Mouse (Mus musculus) erythroblast, adult 5-6 weeks (primary cell): ENCODE results near the gene Dusp1. TPM values are rescaled to one million over a fixed set of nuclear protein-coding genes. Genes with fewer than 3 reads are reported as not detected.

Source experiments
- ATAC-seq: replicated peaks from 2 replicates; pipeline ENCODE4 v1.8.0; 2016; ENCODE audit warnings: moderate number of reproducible peaks, mild to moderate bottlenecking, moderate TSS enrichment, inconsistent platforms; ENCODE audit not compliant: poor library complexity, low FRiP score, severe bottlenecking
- total RNA-seq, 2 experiments: library from RNA; stranded (forward) in 1 of 2; stranded (reverse) in 1 of 2; fragments of 150-400 nt in 1 of 2; fragments of 200-764, 138-1000 nt in 1 of 2; gene quantifications; 2 replicates each; pipeline versions ENCODE4 v1.2.3 to v1.2.4; 2015 to 2017; ENCODE audit warnings: low replicate concordance in 2 of 2

Gene Dusp1
- total RNA-seq, 2 experiments from 2014 or later = 9.5 to 54.8 TPM

- ATAC-seq = peak; percentile 76
These were observed 53.5 kb downstream of the Dusp1 start for GRCm38 (mm10) chr17:26508345-26508960.

DNA sequence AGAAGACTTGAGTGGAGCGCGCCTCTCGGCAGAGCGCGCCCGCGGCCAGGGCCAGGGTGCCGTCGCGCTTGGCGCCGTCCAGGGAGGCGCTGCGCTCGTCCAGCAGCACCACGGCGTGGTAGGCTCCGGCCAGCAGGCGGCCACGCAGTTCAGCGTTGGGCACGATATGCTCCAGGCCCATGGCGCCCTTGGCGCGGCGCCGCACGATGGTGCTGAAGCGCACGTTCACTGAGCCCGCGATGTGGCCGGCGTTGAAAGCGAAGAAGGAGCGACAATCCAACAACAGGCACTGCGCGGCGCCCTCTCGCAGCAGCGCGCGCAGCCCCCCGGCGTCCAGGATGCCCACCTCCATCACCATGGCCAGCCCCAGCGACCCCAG lies 54.0 kb downstream of the Dusp1 start:
- ATAC-seq = peak; percentile 63

DNA sequence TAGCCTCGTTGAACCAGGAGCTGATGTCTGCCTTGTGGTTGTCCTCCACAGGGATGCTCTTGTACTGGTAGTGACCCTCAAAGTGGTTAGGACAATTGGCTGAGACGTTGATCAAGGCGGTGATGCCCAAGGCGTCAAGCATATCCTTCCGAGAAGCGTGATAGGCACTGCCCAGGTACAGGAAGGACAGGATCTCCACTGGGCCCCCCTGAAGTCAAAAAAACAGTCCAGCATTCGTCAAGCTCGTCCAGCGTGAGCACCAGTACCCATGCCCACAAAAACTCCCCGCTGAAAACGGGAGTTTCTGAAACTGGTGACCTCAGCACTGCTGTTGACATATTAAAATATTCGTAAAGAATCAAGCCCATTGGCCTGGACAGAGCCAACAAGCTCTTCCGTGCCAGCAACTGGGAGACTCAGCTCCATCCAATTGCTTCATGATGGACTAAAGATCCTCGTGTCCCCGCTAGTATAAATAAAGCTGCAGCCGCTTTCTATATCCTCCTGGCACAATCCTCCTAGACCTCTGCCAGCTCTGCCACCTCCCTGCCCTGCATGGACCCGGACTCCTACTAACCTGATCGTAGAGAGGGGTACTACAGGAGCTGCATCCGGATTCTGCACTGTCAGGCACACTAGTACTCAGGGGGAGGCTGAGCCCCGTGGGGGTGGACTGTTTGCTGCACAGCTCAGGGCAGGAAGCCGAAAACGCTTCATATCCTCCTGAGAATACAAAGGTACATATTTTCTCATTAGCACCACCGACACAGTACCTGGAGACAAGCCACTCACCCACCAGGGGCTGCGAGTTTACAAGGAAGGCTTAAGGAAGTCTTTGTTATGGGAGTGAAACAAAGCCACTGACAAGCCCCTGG lies 54.7 kb downstream of the Dusp1 start:
- no peak; the same call in 1 of the 2 replicates for ATAC-seq

DNA sequence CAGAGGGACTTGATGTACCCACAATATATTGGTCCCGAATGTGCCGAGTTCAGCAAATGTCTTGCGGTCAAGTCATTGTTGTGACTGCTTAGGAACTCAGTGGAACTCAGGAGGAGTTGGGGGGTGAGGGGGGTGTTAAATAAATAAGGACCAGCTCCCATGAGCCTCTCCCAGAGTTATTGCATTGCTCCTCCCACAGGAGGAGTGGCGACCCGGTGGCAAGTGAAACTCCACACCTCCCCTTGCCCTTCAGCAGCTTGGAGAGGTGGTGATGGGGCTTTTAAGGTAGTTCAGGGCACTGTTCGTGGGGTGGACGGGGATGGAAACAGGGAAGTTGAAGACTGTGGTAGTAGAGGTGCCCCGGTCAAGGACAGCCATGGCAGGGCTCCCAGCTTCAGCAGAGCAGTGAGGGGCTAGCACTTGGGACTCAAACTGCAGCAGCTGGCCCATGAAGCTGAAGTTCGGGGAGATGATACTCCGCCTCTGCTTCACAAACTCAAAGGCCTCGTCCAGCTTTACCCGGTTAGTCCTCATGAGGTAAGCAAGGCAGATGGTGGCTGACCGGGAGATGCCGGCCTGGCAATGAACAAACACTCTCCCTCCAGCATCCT lies 55.8 kb downstream of the Dusp1 start:
- ATAC-seq = no peak

GRCm38 (mm10) chr17:26505181-26505581 lies 56.7 kb downstream of the Dusp1 start:
- no peak for ATAC-seq

- ATAC-seq = no peak
These were observed 57.8 kb downstream of the Dusp1 start for GRCm38 (mm10) chr17:26503981-26504671.

DNA sequence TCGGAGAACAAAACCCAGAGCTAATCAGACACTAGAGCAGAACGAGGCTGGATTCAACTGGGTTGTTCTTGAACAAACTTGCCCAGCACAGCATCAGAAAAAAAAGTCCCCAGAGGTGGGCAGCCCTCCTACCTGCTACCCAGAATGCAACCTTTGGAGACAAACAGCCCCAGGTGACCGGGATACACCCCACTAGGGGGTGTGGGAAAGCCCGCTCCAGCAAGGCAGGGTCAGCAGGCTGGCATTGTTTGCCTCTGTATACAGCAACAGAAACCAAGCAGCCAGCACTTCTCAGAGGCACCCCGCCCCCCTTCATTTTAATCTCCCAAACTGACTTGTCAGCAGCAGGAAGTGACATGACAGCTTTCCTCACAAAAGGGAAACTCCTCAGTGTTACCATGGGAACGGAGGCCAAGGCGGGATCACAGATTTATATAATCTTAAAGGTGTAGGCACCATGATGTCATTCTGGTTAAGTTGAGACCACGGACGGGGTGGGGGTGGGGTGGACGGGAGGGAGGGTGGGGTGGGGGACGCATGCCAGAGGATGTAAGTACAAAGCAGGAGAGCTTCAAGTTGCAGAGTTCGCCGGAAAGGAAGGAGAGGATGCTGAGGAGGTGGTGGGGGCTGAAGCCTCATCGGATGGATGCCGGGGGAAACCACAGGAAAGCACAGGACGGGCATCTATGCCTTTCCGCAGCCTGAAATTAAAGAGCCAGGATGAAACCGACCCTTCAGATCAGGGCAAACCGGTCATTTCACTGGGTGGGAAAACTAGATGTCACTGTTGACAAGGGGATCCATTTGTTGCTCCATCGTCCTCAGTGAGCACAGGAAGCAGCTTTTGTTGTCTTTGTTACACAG lies 58.9 kb downstream of the Dusp1 start:
- no peak for ATAC-seq

GRCm38 (mm10) chr17:26501826-26502225 lies 60.1 kb downstream of the Dusp1 start:
- ATAC-seq = no peak

GRCm38 (mm10) chr17:26498626-26499025 lies 63.3 kb downstream of the Dusp1 start:
- ATAC-seq = no peak

- no peak for ATAC-seq
These were observed 64.5 kb downstream of the Dusp1 start for GRCm38 (mm10) chr17:26497416-26497923.

DNA sequence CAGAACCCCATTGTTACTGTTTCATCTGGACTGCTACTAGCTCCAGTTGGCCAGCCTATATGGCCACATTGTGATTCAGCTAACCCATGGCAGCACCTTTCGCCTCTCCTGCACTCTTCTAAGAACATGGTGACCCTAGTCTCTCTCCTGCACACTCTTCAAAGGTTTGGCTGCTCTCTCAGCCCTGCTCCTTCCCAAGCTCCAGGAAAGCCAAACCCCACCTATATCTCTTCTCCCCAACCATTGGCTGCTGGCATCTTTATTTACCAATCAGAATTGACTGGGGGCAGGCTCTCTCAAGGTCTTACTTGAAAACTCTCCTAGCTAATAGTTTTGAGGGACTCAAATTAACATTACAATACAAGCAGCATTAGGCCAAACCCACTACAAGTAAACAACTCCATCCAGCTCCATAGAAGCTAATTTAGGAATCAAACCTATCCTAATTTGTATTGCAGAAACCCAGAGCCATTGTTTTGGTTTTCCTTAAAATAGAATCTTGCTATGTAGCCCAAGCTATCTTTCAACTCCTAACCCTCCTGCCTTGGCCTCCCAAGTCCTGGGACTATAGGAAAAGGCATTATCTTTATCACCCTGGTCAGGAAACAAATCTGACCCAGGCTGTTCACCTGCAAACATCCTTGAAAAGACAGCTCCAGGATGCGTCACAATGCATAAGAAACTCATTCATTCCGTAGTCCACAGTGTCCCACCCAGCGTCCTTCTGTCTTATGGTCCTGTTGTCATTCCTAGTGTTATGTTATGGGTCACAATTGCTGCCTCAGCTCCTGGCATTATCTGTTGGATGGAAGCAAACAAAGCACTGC lies 67.1 kb downstream of the Dusp1 start:
- ATAC-seq = no peak

GRCm38 (mm10) chr17:26492246-26492645 lies 69.7 kb downstream of the Dusp1 start:
- no peak for ATAC-seq

GRCm38 (mm10) chr17:26490910-26491309 lies 71.0 kb downstream of the Dusp1 start:
- ATAC-seq = no peak

- ATAC-seq = no peak
These were observed 71.9 kb downstream of the Dusp1 start for GRCm38 (mm10) chr17:26490072-26490471.

DNA sequence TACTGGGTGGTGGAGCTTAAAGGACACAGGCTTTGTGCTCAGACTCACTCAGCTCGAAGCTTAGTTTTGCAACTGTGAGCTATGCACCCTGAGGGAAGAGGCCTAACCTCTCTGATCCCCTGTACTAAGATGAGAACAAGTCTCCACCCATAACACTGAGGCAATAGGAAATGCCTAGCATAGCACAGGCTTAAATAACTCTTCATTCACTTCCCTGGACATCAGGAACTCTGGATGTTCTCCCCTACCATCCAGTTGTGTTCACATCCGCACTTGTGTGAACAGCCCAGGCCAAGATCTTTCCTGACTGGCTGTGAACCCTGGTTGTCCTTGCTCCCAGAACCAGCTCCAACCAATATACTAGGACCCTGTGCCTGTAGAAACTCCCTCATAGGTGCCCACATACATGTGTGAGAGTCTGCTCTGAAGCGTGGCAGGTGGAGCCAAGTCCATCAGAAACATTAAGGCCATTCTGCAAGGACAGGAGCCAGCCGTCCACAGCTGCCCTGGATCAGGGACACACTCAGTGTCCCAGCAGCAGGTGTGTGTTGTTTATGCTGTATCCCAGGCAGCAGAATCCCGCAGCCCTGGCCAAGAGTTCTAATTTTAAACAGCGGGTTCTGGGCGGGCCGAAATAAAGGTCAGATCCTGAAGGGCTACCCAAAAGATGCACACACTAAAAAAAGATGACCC lies 73.1 kb downstream of the Dusp1 start:
- ATAC-seq = no peak

DNA sequence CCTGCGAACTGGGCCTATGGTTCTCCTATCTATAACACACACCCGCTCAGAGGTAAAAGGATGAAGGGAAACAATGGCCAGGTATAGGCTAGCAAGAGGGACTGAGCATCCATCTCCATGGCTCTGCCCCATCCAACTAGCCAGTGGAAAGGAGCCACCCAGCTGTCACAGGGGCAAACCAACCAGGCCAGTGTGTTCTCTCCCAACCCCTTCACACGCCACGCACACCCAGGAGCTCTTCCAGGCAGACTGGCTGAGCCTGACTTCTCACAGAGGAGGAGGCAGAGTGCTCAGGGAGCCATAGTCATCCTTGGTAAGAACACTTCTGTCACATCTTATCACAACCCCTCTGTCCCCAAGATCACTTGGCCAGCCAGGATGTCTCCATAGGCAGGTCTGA lies 74.0 kb downstream of the Dusp1 start:
- no peak for ATAC-seq

DNA sequence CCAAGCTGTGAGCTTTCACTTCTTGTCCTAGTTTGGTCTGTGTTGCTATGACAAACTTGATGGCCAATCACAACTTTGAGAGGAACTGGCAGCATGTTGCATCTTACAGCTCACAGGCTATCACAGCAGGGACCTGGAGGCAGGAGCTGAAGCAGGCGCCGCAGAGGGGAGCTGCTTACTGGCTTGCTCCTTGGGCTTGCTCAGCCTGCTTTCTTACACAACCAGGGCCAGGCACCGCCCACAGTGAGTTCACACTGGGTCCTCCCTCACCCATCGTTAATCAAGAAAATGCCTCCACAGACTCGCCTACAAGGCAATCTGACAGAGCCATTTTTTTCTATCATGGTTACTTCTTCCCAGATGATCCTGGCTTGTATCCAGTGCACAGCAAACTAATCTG lies 74.7 kb downstream of the Dusp1 start:
- ATAC-seq = no peak
